Mouse (Mus musculus) fat pad, adult 2 months (tissue): ENCODE results near the gene Prss8.
"Not testable (repeated sequence)": the region's sequence is repeated elsewhere in the genome, so short reads cannot be mapped to it uniquely, and the experiment has no call there.

ENCODE experiments used
- DNase-seq: peaks from one replicate; pipeline ENCODE4 v3.0.0-alpha.2; 2011; ENCODE audit warnings: low read depth, low spot score; ENCODE audit errors: extremely low read depth

The Prss8 gene

DNA sequence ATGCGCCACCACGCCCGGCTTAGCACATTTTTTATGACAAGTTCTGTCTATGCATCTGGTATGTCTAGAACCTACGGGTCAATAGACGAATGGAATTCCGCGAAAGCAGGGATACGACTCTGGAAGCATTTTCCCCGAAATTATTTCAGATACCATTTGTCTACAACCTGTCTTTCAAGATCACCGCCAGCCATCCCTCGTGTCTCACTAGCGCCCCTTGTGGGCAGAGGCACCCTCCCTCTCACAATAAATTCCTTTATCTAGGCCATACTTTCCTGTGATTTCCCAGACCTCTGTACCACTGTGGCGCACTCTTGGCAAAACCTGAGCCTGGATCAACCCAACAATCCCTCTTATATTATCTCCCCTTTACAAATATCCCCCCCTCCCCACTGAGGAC lies 33.5 kb downstream of the Prss8 start:
- DNase-seq: no peak

DNA sequence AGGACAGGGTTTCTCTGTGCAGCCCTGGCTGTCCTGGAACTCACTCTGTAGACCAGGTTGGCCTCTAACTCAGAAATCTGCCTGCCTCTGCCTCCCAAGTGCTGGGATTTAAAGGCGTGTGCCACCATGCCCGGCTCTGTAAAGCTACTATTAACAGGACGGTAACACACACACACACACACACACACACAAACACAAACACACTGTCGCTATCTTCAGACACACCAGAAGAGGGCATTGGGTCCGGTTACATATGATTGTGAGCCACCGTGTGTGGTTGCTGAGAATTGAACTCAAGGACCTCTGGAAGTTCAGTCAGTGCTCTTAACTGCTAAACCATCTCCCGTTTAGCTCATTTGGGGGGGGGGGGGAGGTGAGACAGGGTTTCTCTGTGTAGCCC lies 34.0 kb downstream of the Prss8 start:
- DNase-seq: not testable (repeated sequence)

DNA sequence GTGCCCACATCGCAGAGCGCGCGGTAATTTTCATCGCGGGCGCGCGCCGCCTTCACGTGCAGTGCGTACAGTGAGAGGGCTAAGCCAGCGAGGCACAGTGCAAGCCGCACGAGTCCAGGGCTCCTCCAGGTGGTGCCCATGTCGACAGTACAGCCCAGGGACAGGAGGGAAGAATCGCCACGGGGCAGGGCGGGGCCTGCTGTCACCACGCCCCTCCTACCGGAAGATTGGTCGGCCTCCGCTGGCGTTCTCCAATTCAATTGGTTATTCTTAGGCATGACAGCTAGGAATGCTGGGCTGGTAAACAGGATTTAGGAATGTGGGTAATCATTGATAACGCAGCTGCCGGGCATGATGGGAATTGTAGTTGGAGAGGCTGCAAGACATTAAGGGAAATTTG lies 34.5 kb downstream of the Prss8 start, which contains the start of the genes Gm21974 and Vkorc1:
Gene Gm21974, minus strand, starts transcription at position 13 of the 400 bp plus-strand sequence.
Gene Vkorc1, minus strand, starts transcription at position 176 of the 400 bp plus-strand sequence.
- no peak for DNase-seq

DNA sequence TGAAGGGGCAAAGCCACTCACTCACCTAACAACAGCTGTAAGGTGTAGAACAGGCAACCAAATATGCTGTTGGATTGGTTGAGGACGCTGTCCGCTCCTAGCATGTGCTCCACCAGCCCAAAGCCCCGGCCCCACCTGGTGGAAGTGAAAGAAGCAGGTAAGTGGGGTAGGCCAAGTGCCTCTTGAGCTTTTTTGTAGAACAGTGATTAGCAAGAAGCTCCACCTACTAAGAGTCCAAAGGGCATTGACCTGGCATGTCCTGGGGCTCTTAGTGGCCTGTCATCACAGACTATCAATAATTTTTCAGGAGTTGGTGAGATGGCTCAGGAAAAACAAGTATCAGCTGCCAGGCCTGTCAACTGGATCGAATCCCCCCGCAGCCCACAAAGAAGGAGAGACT lies 35.4 kb downstream of the Prss8 start:
- DNase-seq: no peak

DNA sequence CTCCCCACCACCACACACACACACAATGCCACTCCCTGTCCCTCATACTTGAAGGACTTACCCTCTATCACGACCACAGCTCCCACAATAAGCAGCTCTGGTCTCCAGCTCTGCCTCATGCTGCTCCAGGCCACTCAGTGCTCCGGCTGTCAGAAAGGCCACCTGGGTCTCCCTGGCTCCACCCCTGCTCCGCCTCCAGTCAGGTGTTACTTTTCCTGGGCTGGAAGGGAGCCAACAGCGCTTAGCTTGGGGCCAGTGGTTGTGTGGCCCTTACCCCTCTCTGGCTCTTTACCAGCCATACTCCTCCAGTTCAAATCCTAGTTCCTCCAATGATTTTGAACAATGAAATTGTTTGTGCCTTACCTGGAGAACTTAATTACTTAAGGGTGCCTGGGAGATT lies 39.1 kb downstream of the Prss8 start, which contains the start of gene Prss53:
Gene Prss53, minus strand, starts transcription at position 173 of the 400 bp plus-strand sequence.
- DNase-seq: no peak

DNA sequence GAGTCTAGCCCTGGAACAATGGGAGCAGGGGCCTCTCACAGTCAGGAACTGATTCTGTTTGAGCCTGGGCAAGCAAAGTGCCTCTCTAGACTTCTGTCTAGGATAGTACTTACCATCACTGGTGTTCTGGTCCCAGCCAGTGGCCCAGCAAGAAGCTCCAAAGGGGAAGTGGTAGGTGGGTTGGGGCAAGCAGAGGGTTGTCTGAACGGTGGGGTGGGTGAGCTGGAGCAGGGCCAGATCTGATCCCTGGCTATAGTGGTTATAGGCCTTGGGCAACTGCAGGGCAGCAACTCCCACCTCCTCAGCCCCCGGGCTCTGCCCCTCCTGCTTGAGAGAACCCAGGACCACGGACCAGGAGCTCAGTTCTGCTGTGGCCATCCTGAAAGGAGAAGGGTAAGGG lies 41.1 kb downstream of the Prss8 start:
- no peak for DNase-seq

DNA sequence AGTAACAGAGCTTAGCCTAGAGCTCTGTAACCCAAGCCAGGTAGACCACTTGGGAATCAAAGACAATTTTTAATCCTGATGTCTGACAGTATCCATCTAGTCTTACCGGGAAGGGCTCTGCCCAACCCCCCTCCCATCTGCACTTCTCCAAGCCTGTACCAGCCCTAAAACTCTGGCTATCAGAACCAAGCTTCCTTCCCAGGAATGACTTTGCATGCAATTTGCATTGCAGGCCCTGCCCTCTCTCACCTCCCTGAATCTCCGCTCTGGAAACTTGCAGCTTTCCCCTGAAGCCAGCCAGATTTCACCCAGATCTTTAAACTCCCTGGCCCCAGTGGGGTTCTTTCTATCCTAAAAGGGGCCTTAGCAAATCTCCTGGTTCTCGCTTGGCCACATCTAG lies 42.1 kb downstream of the Prss8 start:
- no peak for DNase-seq

DNA sequence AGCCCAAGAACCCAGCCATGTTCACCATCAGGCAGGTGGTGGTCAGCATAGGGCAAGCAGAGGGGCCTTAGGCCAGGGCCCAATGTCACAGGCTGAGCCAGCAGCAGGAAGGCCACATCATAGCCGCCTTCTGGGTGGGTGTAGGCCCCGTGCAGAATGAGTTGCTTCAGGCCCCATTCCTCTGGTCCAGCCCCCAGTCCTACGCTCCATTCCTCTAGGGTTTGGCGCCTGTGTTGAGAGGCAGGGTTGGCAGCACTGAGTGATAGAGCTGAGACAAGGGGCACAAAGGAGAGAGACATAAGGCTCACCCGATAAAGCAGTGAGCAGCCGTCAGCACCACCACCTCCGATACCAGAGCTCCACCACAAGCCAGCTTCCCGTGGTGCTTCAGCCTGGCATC lies 42.7 kb downstream of the Prss8 start:
- no peak for DNase-seq

DNA sequence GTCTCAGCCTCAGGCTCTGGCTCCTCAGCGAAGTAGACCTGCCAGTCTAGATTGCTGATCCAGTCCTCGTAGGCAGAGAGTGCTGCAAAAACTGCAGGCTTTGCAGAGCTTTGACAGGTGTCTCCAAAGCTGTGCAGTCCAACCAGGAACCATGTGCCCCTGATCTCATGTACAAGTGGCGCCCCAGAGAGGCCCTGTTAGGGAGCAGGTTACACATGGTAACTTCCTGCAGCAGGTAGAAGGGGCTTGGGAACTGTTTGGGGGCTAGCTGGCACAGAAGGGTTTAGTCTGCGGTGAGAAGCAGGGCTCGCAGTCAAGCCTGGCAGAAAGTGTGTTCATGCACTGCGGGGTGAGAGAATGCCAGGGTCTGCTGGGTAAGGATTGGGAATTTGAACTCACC lies 43.4 kb downstream of the Prss8 start:
- DNase-seq: no peak

DNA sequence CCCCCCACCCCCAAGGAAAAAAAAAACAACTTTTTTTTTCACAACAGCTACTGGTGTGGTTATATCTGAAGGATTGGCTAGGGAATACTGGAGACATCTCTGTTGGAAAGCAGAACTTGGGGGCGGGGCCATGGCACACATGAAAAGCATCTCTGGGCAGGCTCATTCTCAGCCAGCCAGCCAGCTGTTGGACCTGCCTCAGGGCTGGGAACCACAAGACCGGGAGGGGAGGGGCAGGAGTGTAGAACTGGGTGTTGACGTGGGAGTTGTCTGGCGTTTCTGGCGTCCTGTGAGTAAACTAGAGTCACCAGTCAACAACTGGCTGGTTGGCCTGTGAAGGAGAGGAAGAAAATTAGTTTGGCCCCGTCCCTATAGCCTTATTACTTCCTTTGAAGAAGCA lies 44.0 kb downstream of the Prss8 start:
- DNase-seq: no peak

DNA sequence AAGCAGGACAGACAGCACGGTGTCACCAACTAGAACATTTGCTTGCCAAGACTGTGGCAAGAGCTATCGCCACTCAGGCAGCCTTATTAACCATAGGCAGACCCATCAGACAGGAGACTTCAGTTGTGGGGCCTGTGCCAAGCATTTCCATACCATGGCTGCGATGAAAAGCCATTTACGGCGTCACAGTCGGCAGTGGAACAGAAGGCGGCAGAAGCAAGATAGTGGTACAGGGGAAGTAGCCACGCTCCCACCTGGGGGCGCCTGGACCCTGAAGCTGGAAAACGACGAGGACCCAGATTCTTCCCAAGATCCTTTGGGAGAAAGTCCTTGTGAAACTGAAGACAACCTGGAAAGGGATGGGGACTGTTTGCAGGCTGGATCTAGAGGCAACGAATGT lies 49.5 kb downstream of the Prss8 start:
- no peak for DNase-seq

DNA sequence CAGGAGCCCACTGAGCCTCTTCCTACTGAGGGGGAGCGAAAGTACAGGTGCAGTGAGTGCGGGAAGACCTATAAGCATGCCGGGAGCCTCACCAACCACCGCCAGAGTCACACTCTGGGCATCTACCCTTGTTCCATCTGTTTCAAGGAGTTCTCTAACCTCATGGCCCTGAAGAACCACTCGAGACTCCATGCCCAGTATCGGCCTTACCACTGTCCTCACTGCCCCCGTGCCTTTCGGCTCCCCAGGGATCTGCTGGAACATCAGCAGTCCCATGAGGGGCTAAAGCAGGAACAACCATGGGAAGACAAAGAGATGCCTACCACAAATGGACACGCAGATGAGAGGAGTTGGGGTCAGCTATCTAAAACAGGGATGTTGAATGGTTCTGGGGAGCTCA lies 50.6 kb downstream of the Prss8 start:
- DNase-seq: no peak

DNA sequence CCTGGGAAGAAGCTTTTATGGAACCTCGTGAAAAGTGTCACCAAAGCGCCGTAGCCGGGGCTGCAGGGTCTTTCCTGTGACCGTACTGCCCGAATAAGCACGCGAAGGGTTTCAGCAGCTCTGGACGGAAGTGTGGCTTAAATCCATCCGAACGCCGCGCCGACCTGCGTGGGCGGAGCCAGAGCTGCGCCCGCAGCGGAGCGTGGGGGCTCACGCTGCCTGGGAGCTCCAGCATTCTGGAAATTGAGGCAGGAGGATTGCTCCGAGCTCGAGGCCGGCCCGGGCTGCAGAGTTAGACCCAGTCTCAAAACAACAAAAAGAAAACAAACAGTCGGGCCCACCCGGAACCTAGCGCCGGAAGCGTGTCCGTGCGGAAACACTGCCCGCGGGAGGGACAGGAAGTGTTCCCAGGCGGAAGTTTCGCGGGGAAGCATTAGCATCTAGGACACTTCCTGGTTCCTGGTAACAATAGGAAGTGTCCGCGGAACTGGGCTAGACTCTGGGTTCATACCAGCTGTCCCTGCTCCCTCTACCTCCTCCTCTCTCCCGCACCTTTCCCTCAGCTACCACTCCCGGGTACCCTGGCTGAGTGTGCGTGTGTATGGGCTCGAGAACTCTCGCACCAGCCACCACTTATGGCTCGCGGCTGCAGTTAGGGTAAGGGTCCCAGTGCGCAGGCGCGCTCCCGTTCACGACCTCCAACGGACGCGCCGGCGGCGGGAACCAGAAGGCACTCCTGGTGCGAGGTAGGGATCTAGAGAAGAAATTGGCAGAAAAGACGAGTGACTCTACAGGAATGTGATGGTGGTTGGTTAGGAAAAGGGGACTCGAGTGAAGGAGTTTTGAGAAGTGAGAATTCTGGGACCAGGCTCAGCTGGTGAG lies 53.2 kb downstream of the Prss8 start, which contains the start of gene Zfp668:
Gene Zfp668, minus strand, starts transcription at position 362 of the 882 bp plus-strand sequence.
- peak; percentile 52 for DNase-seq

DNA sequence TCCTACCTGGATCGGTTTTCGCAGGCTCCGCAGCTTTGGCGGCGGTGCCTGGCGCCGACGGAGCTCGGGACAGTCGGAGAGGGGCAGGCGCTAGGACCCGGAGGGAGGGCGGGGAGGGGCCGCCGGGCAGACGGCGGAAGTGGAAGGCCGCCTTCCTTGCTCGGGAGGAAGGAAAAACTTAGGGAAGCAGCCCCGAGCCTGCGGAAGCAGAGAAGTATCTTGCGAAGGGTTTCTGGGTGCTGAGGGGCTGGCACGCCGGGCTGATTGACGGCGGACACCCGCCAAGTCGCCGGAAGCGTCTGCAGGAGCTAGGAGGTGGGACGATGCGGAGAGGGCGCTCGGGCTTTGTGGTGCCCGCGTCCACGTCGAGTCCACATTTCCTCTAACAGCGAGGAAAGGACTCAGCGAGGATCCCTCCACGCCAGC lies 53.9 kb downstream of the Prss8 start, which contains the start of gene Zfp646:
Gene Zfp646, plus strand, starts transcription at position 181 of the 426 bp plus-strand sequence.
- no peak for DNase-seq
